Mouse (Mus musculus) right cerebral cortex, postnatal 25 days (tissue): ENCODE results near the gene Lypd3.

ENCODE experiments used
- DNase-seq: peaks from one replicate; pipeline ENCODE4 v3.0.0; 2022

Lypd3 gene

DNA sequence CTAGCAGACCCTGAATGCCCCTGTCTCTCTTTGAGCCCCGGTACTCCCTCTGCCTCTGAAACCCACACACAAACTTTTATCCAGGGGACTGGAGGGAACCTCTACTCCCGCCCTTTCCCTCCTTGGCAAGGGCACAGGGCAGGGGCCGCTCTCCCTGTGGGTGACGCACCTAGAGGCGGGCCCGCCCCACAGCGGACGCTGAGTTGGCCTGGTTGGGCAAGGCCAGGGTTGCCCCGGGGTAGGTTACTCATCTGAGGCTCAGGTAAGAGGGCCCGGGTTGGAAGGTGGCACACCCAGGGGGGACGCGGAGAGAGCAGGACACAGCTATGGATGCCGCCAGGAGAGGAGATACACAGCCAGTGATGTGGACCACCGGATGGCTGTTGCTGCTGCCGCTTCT lies at the start of gene Lypd3:
Gene Lypd3 (plus strand): TSS at position 287 of the 400 bp plus-strand sequence.
- no peak for DNase-seq

DNA sequence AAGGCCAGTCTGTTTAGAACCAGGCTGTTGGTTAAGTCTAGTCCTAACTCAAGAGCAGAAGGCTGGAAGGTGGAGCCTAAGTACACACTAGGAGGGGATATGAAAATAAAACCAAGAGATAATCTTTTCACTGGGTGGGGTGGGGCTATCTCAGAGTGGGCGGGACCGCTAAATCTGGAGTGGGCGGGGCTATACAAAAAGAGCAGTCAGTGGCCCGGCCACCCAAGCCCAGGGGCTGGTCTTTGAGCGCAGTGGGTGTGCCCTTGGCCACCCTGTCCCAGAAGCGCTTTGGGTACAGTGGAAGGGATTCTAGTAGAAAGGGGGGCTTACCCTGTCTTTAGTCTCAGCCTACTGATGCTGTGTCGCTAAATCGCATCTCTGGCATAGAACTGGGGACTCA lies 49.5 kb upstream of the Lypd3 start:
- no peak for DNase-seq

GRCm38 (mm10) chr7:24587330-24588105 lies 48.8 kb upstream of the Lypd3 start, which contains the start of the genes Ethe1 and Zfp575:
Gene Ethe1 (plus strand): TSS chr7:24587543.
Gene Zfp575 (minus strand): TSS chr7:24587641.
- DNase-seq: peak; percentile 88

DNA sequence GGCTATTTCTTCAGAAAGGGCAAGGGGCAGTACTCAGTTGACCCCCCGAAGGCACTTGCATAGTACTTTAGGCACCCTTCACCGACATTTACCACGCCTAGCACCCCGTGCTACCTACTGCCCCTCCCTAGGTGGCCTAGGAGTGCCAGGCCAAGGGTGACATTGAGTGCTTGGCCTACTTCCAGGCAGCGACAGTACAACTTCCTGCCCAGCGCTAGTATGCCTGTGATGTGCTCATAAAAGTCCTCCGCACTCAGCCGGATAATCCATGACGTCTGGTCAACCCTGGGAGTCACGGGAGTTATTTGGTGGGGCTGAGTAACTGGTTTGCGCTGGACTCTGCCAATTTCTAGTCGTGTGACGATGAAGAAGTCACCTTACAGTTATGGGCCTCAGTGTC lies 48.0 kb upstream of the Lypd3 start:
- DNase-seq: no peak

- no peak for DNase-seq
Observed at GRCm38 (mm10) chr7:24591735-24592134, 44.6 kb upstream of the Lypd3 start.

GRCm38 (mm10) chr7:24592163-24592562 lies 44.2 kb upstream of the Lypd3 start:
- DNase-seq: no peak

GRCm38 (mm10) chr7:24592781-24593180 lies 43.6 kb upstream of the Lypd3 start:
- no peak for DNase-seq

GRCm38 (mm10) chr7:24593621-24594308 lies 42.6 kb upstream of the Lypd3 start:
- DNase-seq: peak; percentile 69

- no peak for DNase-seq
Observed at GRCm38 (mm10) chr7:24594309-24594803, 42.0 kb upstream of the Lypd3 start.

DNA sequence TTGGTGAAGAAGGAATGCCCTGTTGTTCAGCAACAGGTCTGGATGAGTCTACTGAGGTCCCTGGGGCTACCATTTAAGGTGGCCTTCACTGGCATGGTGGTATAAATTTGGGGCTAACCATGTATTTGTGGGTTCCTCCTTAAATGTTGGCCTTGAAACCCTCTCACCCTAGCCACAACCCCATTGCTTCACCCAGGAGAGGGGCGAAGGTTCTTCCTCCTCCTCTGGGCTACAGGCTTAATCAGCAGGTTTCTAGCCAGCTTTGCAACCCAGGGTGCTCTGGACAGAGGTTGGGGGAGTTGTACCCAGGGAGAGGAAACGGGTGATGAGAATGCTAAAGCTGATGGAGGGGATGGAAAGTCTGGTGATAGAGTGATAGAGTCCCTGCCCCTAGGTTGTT lies 40.9 kb upstream of the Lypd3 start:
- DNase-seq: no peak

- DNase-seq: no peak
Observed at GRCm38 (mm10) chr7:24598121-24598520, 38.2 kb upstream of the Lypd3 start.

DNA sequence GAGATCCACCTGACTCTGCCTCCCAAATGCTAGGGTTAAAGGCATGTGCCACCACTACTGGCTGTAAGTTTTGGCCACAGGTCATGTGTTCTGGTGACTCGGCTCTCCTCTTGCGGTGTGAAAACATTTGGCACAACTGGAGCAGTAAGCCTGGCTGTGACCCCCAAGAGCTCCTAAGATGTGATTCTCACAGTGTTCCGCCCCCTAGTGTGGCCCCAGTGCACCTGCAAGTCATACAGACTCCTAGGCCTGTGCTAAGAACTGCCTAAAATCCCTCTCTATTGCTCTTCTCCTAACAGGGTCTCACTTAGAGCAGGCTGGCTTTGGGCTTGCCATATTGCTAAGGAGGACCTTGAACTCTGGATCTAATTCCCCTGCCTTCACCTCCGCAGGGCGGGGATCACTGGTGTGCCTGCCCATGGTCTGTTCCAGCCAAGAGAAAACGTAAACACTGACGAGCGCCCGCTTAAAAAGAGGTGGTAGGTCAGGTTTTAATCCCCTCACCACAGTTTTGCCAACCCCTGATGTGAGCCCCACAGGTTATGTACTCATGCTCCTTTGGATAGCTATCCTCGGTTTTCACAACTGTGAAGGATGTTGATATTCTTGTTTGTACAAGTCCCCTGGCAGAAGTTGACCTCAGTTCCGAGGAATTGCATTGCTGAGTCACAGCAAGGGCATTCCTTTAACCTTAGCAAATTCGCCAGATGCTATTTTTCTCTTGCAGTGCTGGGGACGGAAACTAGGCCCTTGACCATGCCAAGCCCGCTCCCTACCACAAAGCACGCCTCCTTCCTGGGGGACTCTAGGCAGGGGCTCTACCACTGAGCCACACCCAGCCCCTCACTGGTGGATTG lies 36.9 kb upstream of the Lypd3 start:
- no peak for DNase-seq

DNA sequence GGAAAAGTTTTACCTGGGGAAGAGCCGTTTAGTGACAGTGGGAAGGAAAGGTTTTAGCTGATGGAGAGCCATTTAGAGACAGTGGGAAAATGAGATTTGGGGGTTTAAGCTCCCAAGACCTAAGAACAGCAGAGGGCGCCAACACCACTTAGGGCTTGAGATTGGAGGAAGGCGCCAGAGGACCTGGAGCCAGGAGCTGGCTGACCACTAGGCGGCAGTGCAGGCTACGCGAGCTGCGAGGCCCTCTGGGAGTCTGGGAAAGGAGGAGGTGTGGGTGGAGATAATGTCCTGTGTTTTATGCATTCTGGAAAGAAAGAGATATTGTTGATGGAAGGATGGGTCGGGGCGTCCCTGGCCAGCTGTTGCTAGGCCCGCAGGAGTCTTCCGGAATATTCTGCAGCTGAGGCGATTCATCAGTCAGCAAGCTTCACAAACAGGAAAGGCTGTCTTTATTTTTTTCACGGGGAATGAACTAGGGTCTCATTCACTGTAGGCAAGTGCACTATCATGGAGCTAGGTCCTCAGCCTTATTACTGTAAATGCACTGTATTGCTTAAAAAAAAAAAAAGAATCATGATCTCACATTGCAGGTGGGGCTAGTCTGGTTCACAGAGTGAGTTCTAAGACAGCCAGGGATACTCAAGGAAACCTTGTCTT lies 35.3 kb upstream of the Lypd3 start:
- DNase-seq: peak; percentile 94

GRCm38 (mm10) chr7:24605561-24605960 lies 30.8 kb upstream of the Lypd3 start:
- no peak for DNase-seq

DNA sequence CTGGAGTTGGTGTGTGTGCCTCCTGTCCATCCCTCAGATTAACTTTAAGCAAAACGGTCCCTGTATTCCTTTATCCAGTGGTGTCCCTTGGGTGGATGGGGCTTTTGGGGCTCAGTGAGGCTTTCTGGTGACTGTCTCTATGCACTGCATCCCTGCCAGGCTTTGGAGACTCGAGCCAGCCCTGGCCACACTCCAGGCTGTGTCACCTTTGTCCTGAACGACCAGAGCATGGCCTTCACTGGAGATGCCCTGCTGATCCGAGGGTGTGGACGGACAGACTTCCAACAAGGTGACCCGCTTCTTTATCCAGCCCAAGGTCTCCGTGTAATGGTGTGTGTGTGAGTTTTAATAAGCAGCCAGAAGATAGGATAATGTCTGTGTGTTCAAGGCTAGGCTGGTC lies 30.3 kb upstream of the Lypd3 start:
- DNase-seq: no peak

GRCm38 (mm10) chr7:24608017-24608416 lies 28.3 kb upstream of the Lypd3 start:
- no peak for DNase-seq

GRCm38 (mm10) chr7:24608561-24608960 lies 27.8 kb upstream of the Lypd3 start:
- DNase-seq: no peak

DNA sequence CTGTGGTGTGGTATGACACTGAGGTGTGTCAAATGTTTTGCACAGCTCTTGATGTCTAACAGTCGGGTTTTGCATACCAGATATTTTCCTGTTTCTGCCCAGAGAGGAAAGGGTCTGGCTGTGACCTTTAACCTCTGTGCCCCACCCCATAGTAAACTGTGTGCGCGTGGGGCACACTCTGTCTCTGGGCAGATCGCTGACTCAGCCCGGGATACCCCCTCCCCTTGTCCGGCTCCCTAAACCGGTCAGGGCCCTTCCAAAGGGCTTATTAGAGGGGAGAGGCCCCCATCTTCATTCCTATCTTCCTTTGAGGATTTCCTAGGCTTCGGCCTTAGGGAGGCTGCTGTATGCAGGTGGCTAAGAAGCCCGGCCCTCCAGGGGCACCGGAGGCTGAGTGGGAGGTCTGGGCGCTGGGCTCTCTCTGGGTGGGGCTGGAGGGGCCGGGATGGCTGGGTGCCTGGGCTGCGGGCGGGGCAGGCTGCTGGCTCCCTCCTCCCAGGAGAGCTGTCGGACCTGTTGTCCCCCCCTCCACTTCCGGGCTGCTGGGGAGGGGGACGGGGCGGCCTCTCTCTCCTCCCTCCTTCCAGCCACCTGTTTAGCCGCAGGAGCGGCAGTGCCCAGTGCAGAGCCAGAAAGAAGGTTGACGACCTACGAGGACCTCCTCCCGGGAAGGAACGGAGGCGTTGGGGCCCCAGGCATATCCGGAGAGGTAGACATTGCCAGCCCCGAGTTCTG lies 26.0 kb upstream of the Lypd3 start, which contains the start of gene Phldb3:
Gene Phldb3 (plus strand): TSS at position 620 of the 735 bp plus-strand sequence.
- no peak for DNase-seq

GRCm38 (mm10) chr7:24610879-24611494 lies 25.4 kb upstream of the Lypd3 start:
- DNase-seq: peak; percentile 30

DNA sequence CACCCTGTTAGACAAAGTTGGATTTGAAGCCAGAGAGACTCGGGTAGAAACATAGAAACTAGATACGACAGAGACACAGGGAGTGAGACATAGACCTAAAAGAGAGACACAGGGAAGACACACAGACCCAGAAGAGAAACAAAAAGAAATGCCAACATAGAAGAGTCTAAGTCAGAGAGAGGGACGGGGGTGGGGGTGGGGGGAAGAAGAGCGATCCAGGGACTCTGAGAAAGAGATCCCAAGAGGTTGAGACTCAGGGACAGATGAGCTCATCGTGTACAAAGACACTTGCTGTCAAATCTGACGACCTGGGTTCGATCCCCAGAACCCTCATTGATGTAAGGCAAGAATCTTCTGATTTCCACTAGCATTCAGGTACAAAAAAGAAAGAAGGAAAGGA lies 24.6 kb upstream of the Lypd3 start:
- DNase-seq: no peak

DNA sequence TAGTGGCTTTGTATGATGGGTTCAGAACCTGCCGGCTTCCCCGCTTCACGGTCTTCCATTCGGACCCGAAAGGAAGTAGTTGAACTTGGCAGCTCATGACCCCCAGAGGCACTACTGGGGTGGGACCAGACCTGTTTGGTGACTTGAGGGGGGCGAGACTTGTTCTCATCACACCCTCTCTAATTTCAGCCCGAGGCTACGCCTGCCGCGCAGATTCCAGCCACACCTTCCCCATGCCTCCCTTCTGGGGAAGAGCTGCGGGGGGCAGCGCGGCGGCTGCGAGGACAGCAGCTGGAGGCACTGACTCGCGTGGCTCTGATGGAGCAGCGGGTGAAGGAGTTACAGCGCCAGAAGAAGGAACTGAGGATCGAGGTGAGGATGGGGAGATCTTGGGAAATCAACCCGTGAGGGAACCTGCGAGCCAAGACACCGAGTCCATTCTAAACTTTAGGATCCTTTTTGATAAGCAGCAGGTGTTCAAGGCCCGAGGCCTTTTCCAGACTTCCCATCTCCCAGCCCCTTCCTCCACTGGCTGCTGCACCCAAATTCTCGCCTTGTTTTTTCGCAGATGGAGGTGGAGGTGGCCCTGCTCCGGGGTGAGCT lies 23.9 kb upstream of the Lypd3 start:
- no peak for DNase-seq
